Mouse (Mus musculus) neural tube, embryonic 15.5 days (tissue): Measurements from ENCODE around the gene Mecr. TPM values are rescaled to one million over a fixed set of nuclear protein-coding genes. Genes with fewer than 3 reads are reported as not detected.

ENCODE experiments used
- ATAC-seq: fragments of 200-750 bp; cut with Nextera tagmentation; 2 replicates; pipeline ENCODE4 v1.8.0; 2017; ENCODE audit warnings: mild to moderate bottlenecking, moderate TSS enrichment, moderate library complexity; ENCODE audit not compliant: low FRiP score
- H3K27ac ChIP-seq: fragments of 300-500 bp; sonication (generic); replicated peaks from 2 replicates; pipeline ENCODE4 v1.5.1; 2015; ENCODE audit warnings: mild to moderate bottlenecking, inconsistent platforms
- H3K27me3 ChIP-seq: fragments of 300-500 bp; sonication (generic); replicated peaks from 2 replicates; pipeline ENCODE4 v1.6.1; 2015; ENCODE audit warnings: inconsistent platforms
- H3K36me3 ChIP-seq: fragments of 300-500 bp; sonication (generic); 2 replicates; pipeline ENCODE4 v1.6.1; 2015; ENCODE audit warnings: inconsistent platforms
- H3K4me1 ChIP-seq: fragments of 300-500 bp; sonication (generic); 2 replicates; pipeline ENCODE4 v1.6.1; 2015; ENCODE audit warnings: inconsistent platforms
- H3K4me2 ChIP-seq: fragments of 300-500 bp; sonication (generic); 2 replicates; pipeline ENCODE4 v1.6.1; 2015; ENCODE audit warnings: inconsistent platforms, mild to moderate bottlenecking, moderate library complexity
- H3K4me3 ChIP-seq: fragments of 300-500 bp; sonication (generic); replicated peaks from 2 replicates; pipeline ENCODE4 v1.5.1; 2015; ENCODE audit warnings: mild to moderate bottlenecking, inconsistent platforms
- H3K9ac ChIP-seq: fragments of 300-500 bp; sonication (generic); replicated peaks from 2 replicates; pipeline ENCODE4 v1.6.1; 2015; ENCODE audit warnings: mild to moderate bottlenecking, inconsistent platforms
- H3K9me3 ChIP-seq: fragments of 300-500 bp; sonication (generic); replicated peaks from 2 replicates; pipeline ENCODE4 v1.6.1; 2016; ENCODE audit warnings: inconsistent platforms
- WGBS: fragments of 180-500 bp; shearing (Covaris S2); methylation state at CpG from one replicate; pipeline ENCODE4 v1.1.7; 2015; ENCODE audit warnings: mixed read lengths; 5-methylcytosine and 5-hydroxymethylcytosine counted together
- polyA plus RNA-seq: library from polyadenylated mRNA; unstranded; fragments of >200 nt; fragmentation: Nextera tagmentation; extraction: Ambion mirVana; gene quantifications from 2 replicates; pipeline ENCODE4 v1.2.1, GENCODE M21; 2015

The Mecr gene
- polyA plus RNA-seq, 1 experiment from 2014 or later = 38.3 TPM

- 2% methylated on average over 31 of the region's 31 CpGs for WGBS
- 0 out of 2 replicates have a peak, but pooled peaks have one; percentile 28 for ATAC-seq
- Histone ChIP-seq H3K36me3 (no peaks in the 10 kb centered on the region), H3K27me3 (peaks cover 58% of the 10 kb centered on the region), H3K9ac (peak overlapping the region; percentile 15; the same call in 1 of the 2 replicates), H3K27ac (no peak overlapping the region), H3K9me3 (no peaks in the 10 kb centered on the region), H3K4me1 (peaks cover 59% of the 10 kb centered on the region), H3K4me3 (peak overlapping the region; percentile 26), H3K4me2 (peak overlapping the region; percentile 53)
These were observed 71.7 kb downstream of the Mecr start for GRCm38 (mm10) chr4:131914891-131915469.

DNA sequence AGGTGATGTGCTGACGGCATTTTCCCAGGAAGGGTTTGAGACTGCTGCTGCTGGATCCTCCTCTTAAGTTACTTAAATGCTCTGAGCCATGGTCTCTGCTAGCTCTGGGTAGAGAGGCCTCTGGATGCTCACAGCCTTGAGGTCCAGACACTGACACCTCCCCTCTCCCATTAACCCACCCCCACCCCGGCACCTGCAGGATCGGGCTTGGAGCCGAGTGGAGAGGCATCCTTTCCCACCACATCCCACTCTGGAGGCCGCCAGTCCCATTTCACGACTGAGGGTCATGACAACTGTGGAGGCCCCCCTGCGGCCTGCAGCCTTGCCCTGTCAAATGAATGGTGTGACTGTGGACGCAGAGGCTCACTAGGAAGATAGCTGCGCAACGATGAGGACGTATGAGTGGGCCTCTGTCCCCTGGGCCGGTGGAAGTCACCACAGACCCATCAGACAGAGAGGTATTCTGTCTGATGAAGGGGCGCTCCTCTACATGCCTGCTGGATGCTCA is 72.6 kb downstream of the Mecr start:
- no peak overlapping the region for H3K27ac ChIP-seq
- no peaks in the 10 kb centered on the region for H3K9me3 ChIP-seq
- peaks cover 58% of the 10 kb centered on the region for H3K4me1 ChIP-seq
- no peaks in the 10 kb centered on the region for H3K36me3 ChIP-seq
- peak overlapping the region; percentile 53 for H3K4me2 ChIP-seq
- H3K4me3 ChIP-seq = 0 out of 2 replicates have a peak overlapping the region, but pooled peaks have one; percentile 26
- 19% methylated on average over 13 of the region's 13 CpGs for WGBS
- peaks cover 67% of the 10 kb centered on the region for H3K27me3 ChIP-seq
- peak; percentile 9; the same call in 1 of the 2 replicates for ATAC-seq
- H3K9ac ChIP-seq = 0 out of 2 replicates have a peak overlapping the region, but pooled peaks have one; percentile 15

- H3K4me3 ChIP-seq = no peak overlapping the region
- peaks cover 59% of the 10 kb centered on the region for H3K4me1 ChIP-seq
- no peaks in the 10 kb centered on the region for H3K36me3 ChIP-seq
- no peak overlapping the region for H3K4me2 ChIP-seq
- no peak for ATAC-seq
- H3K27ac ChIP-seq = no peak overlapping the region
- H3K9ac ChIP-seq = no peak overlapping the region
- H3K27me3 ChIP-seq = peaks cover 71% of the 10 kb centered on the region
- 7% methylated on average over 15 of the region's 15 CpGs for WGBS
- no peaks in the 10 kb centered on the region for H3K9me3 ChIP-seq
These were observed 73.2 kb downstream of the Mecr start for GRCm38 (mm10) chr4:131916425-131916824.

GRCm38 (mm10) chr4:131917010-131917555 is 73.8 kb downstream of the Mecr start:
- no peak overlapping the region for H3K4me2 ChIP-seq
- H3K27ac ChIP-seq = no peak overlapping the region
- peaks cover 77% of the 10 kb centered on the region for H3K27me3 ChIP-seq
- H3K9ac ChIP-seq = no peak overlapping the region
- no peak overlapping the region for H3K4me3 ChIP-seq
- WGBS = 85% methylated on average over 10 of the region's 10 CpGs
- no peak for ATAC-seq
- H3K36me3 ChIP-seq = no peaks in the 10 kb centered on the region
- peaks cover 65% of the 10 kb centered on the region for H3K4me1 ChIP-seq
- H3K9me3 ChIP-seq = no peaks in the 10 kb centered on the region

Other genes with a start within 250 kb of the Mecr start
- gene Ptpru, start 5.2 kb upstream of the Mecr start, polyA plus RNA-seq = 15.9 and 23.5 TPM in 2 replicates
- gene Srsf4, start 30.1 kb downstream of the Mecr start, polyA plus RNA-seq = 91.1 and 94.0 TPM in 2 replicates
- gene Tmem200b, start 78.3 kb downstream of the Mecr start, polyA plus RNA-seq = 0.22 TPM in 2 replicates
- not detected in 2 replicates for gene Gm10300, start 231.2 kb downstream of the Mecr start, polyA plus RNA-seq
- gene Epb41, start 231.9 kb downstream of the Mecr start, polyA plus RNA-seq = 48.1 and 51.3 TPM in 2 replicates